Mouse (Mus musculus) embryonic fibroblast, embryonic 13.5 days (primary cell): ENCODE data around the gene Myo1e.

Experiments used
- CTCF ChIP-seq: IDR thresholded peaks from 2 replicates; pipeline ENCODE4 v1.5.1; 2011; ENCODE audit warnings: mild to moderate bottlenecking, control low read depth, low read length, moderate library complexity, borderline replicate concordance; ENCODE audit not compliant: insufficient read depth
- POLR2A ChIP-seq: IDR thresholded peaks from 2 replicates; pipeline ENCODE4 v1.6.1; 2011; ENCODE audit warnings: low read depth, mild to moderate bottlenecking, control low read depth, low read length, moderate library complexity

DNA sequence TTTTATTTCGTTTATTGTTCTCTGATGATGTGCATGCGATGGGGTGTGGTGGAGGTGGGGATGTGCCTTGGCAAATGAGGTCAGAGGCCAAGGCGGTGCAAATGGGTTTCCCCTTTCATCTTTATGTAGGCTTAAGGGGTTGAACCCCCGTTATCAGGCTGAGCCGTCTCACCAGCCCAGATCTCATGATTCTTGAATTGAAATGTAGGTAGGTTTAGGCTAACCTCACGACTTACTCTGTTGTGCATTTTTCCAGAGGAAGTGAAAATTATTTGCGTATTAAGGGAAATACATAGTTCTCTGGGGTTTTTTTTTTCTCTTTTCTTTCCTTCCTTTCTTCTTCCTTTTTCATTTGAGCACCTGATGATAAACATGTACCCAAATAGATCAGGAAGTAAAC, 37.0 kb downstream of the Myo1e start:
- TF ChIP-seq CTCF (no peak), POLR2A (no peak)
